9 mouse cellular contexts compared by ENCODE assay signal in the genomic region with DNA sequence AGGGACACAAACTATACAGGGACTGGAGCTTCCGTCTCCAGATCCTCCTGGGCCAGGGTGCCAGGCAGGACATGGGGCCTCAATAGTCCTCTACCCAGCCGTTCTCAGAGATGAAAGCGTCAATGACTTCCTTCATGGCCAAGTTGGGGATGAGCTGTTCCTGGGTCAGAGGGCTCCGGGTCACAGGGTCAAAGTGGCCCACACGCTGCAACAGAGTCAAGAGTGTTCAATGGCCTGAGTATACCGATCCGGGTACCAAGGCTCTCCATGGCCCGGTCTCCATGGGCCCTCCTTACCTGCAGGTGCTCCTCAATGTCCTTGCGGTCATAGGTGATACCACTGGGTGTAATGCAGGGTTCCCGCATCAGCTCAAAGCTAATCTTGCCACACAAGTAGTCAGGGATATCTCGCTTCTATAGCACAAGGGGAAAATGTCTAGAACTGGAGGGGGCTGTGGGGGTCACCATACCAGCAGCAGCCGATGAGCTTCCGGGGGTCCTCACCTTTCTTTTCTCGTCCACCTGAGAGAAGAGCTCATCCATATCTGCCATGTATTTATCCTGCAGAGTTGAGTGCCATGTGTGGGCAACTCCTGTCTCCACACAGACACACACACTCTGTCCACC. TPM values are rescaled to one million over a fixed set of nuclear protein-coding genes. Genes with fewer than 3 reads are reported as not detected.
DNase-seq lines count a peak whose midpoint lies in the region; ATAC-seq and TF ChIP-seq lines count a peak whose summit lies in the region.
"Had no signal": no experiment of that assay in that cellular context is flagged by ENCODE, and none has a peak within 500 bp of the region (broad histone marks: within the 10 kb centered on the region; RNA-seq: fewer than 3 reads in every experiment).

No protein-coding gene starts in this region.

- ATAC-seq in forebrain, embryonic 13.5 days, result no peak
- no peak for ATAC-seq in neural tube, embryonic 12.5 days (ENCODE audit: low FRiP score, low read depth)

- H3K4me3 ChIP-seq in layer of hippocampus, adult 2 months, result peak overlapping the region; percentile 87
- H3K4me3 ChIP-seq in forebrain, embryonic 13.5 days, result peak overlapping the region; percentile 87
- peak overlapping the region; percentile 77 for H3K4me3 ChIP-seq in limb, embryonic 10.5 days
- H3K4me3 ChIP-seq in neural tube, embryonic 12.5 days, result no peak overlapping the region

- H3K9me3 ChIP-seq in forebrain, embryonic 13.5 days (replicated peaks), result no peaks in the 10 kb centered on the region
- H3K9me3 ChIP-seq in limb, embryonic 10.5 days (replicated peaks), result no peaks in the 10 kb centered on the region
- no peaks in the 10 kb centered on the region for H3K9me3 ChIP-seq in neural tube, embryonic 12.5 days

- WGBS in forebrain, embryonic 13.5 days, result 89% methylated on average over 14 of the region's 14 CpGs
- 87% methylated on average over 14 of the region's 14 CpGs for WGBS in limb, embryonic 10.5 days
- 89% methylated on average over 14 of the region's 14 CpGs for WGBS in neural tube, embryonic 12.5 days

- DNase-seq in layer of hippocampus, adult 2 months (ENCODE audit: low spot score in 2 of 2), result no peak
- DNase-seq in layer of hippocampus, adult 8-10 months (ENCODE audit: low spot score in 2 of 2), result no peak
- DNase-seq in limb, embryonic 10.5 days (ENCODE audit: low spot score), result no peak
- no peak for DNase-seq in gastrocnemius, postnatal 4 days (ENCODE audit: low spot score in 2 of 2)
- no peak for DNase-seq in layer of hippocampus, postnatal 10 days (ENCODE audit: low spot score in 2 of 2)
- no peak for DNase-seq in frontal cortex, postnatal 10 days (ENCODE audit: low spot score in 2 of 2)

- no peak for TF ChIP-seq CTCF in layer of hippocampus, adult 2 months (conservative IDR thresholded peaks at IDR 0.05)

- no peaks in the 10 kb centered on the region for H3K27me3 ChIP-seq in forebrain, embryonic 13.5 days
- no peaks in the 10 kb centered on the region for H3K27me3 ChIP-seq in limb, embryonic 10.5 days (ENCODE audit: low read depth, poor library complexity, severe bottlenecking)
- no peaks in the 10 kb centered on the region for H3K27me3 ChIP-seq in neural tube, embryonic 12.5 days (replicated peaks)

- peak overlapping the region; percentile 89 for H3K9ac ChIP-seq in forebrain, embryonic 13.5 days
- no peak overlapping the region for H3K9ac ChIP-seq in neural tube, embryonic 12.5 days

- peak overlapping the region; percentile 98 for H3K4me2 ChIP-seq in forebrain, embryonic 13.5 days
- peak overlapping the region; percentile 95 for H3K4me2 ChIP-seq in neural tube, embryonic 12.5 days (replicated peaks)

- peaks cover 78% of the 10 kb centered on the region for H3K4me1 ChIP-seq in forebrain, embryonic 13.5 days
- H3K4me1 ChIP-seq in limb, embryonic 10.5 days, result peaks cover 88% of the 10 kb centered on the region
- peaks cover 81% of the 10 kb centered on the region for H3K4me1 ChIP-seq in neural tube, embryonic 12.5 days

- 0 out of 2 replicates have a peak overlapping the region, but pooled peaks have one; percentile 99 for H3K27ac ChIP-seq in layer of hippocampus, adult 2 months
- H3K27ac ChIP-seq in forebrain, embryonic 13.5 days, result no peak overlapping the region
- no peak overlapping the region for H3K27ac ChIP-seq in limb, embryonic 10.5 days
- H3K27ac ChIP-seq in neural tube, embryonic 12.5 days, result no peak overlapping the region

- peaks cover 55% of the 10 kb centered on the region for H3K36me3 ChIP-seq in forebrain, embryonic 13.5 days (ENCODE audit: poor library complexity, severe bottlenecking)
- H3K36me3 ChIP-seq in limb, embryonic 10.5 days, result peaks cover 69% of the 10 kb centered on the region
- peaks cover 49% of the 10 kb centered on the region for H3K36me3 ChIP-seq in neural tube, embryonic 12.5 days

RNA-seq across cellular contexts. Expression of gene Jmjd8, which starts 2.3 kb away (rescaled TPM):
- 10 to 100 TPM; 58.0 to 61.1 TPM for total RNA-seq in layer of hippocampus, adult 2 months (2021)
- total RNA-seq in layer of hippocampus, adult 8-10 months (2022), result 10 to 100 TPM; 61.0 to 63.6 (median 61.8) TPM
- 64.6 and 69.8 TPM in 2 replicates for polyA plus RNA-seq in forebrain, embryonic 13.5 days (2015; fragmentation: Nextera tagmentation; extraction: Ambion mirVana)
- polyA plus RNA-seq in limb, embryonic 10.5 days (2016; fragmentation: Nextera tagmentation; extraction: Ambion mirVana), result 52.4 and 54.9 TPM in 2 replicates
- polyA plus RNA-seq in neural tube, embryonic 12.5 days (2016; fragmentation: Nextera tagmentation; extraction: Ambion mirVana), result 67.7 and 72.6 TPM in 2 replicates
- total RNA-seq in gastrocnemius, postnatal 4 days (2021), result 10 to 100 TPM; 31.6 to 32.4 TPM
- 10 to 100 TPM; 55.4 to 56.9 TPM for total RNA-seq in layer of hippocampus, postnatal 10 days (2021)

RNA-seq across cellular contexts. Expression of gene Stub1, which starts 2.3 kb away (rescaled TPM):
- total RNA-seq in layer of hippocampus, adult 2 months (2021), result 100 to 1,000 TPM; 164 to 175 TPM
- total RNA-seq in layer of hippocampus, adult 8-10 months (2022), result 100 to 1,000 TPM; 151 to 155 (median 152) TPM
- polyA plus RNA-seq in forebrain, embryonic 13.5 days (2015; fragmentation: Nextera tagmentation; extraction: Ambion mirVana), result 303 and 330 TPM in 2 replicates
- polyA plus RNA-seq in limb, embryonic 10.5 days (2016; fragmentation: Nextera tagmentation; extraction: Ambion mirVana), result 408 and 426 TPM in 2 replicates
- polyA plus RNA-seq in neural tube, embryonic 12.5 days (2016; fragmentation: Nextera tagmentation; extraction: Ambion mirVana), result 293 and 301 TPM in 2 replicates
- 100 to 1,000 TPM; 116 to 134 TPM for total RNA-seq in gastrocnemius, postnatal 4 days (2021)
- total RNA-seq in layer of hippocampus, postnatal 10 days (2021), result 100 to 1,000 TPM; 168 to 169 TPM

RNA-seq across cellular contexts. Expression of gene Rhbdl1, which starts 6.2 kb away (rescaled TPM):
- total RNA-seq in layer of hippocampus, adult 2 months (2021), result 10 to 100 TPM; 43.0 to 44.8 TPM
- 10 to 100 TPM; 31.6 to 44.8 (median 40.9) TPM for total RNA-seq in layer of hippocampus, adult 8-10 months (2022)
- 9.7 and 11.2 TPM in 2 replicates for polyA plus RNA-seq in forebrain, embryonic 13.5 days (2015; fragmentation: Nextera tagmentation; extraction: Ambion mirVana)
- polyA plus RNA-seq in limb, embryonic 10.5 days (2016; fragmentation: Nextera tagmentation; extraction: Ambion mirVana), result 1.0 and 1.2 TPM in 2 replicates
- polyA plus RNA-seq in neural tube, embryonic 12.5 days (2016; fragmentation: Nextera tagmentation; extraction: Ambion mirVana), result 8.1 and 8.6 TPM in 2 replicates
- total RNA-seq in gastrocnemius, postnatal 4 days (2021), result 1 to 10 TPM; 7.6 to 10.0 TPM
- total RNA-seq in layer of hippocampus, postnatal 10 days (2021), result 10 to 100 TPM; 80.6 to 99.3 TPM

RNA-seq across cellular contexts. Expression of gene Wdr24, which starts 7.5 kb away (rescaled TPM):
- 10 to 100 TPM; 27.9 to 28.9 TPM for total RNA-seq in layer of hippocampus, adult 2 months (2021)
- total RNA-seq in layer of hippocampus, adult 8-10 months (2022), result 10 to 100 TPM; 22.8 to 29.0 (median 26.5) TPM
- polyA plus RNA-seq in forebrain, embryonic 13.5 days (2015; fragmentation: Nextera tagmentation; extraction: Ambion mirVana), result 27.7 and 30.0 TPM in 2 replicates
- 31.6 and 32.0 TPM in 2 replicates for polyA plus RNA-seq in limb, embryonic 10.5 days (2016; fragmentation: Nextera tagmentation; extraction: Ambion mirVana)
- 27.6 and 28.6 TPM in 2 replicates for polyA plus RNA-seq in neural tube, embryonic 12.5 days (2016; fragmentation: Nextera tagmentation; extraction: Ambion mirVana)
- total RNA-seq in gastrocnemius, postnatal 4 days (2021), result 10 to 100 TPM; 12.2 to 13.7 TPM
- total RNA-seq in layer of hippocampus, postnatal 10 days (2021), result 10 to 100 TPM; 21.0 to 24.1 TPM

RNA-seq across cellular contexts. Expression of gene Gm20683, which starts 10.6 kb away (rescaled TPM):
- 10 to 100 TPM; 30.0 to 33.9 TPM for total RNA-seq in layer of hippocampus, adult 2 months (2021)
- 10 to 100 TPM; 21.4 to 27.6 (median 25.7) TPM for total RNA-seq in layer of hippocampus, adult 8-10 months (2022)
- 5.9 and 7.1 TPM in 2 replicates for polyA plus RNA-seq in forebrain, embryonic 13.5 days (2015; fragmentation: Nextera tagmentation; extraction: Ambion mirVana)
- polyA plus RNA-seq in limb, embryonic 10.5 days (2016; fragmentation: Nextera tagmentation; extraction: Ambion mirVana), result 1.5 and 1.9 TPM in 2 replicates
- 3.9 and 4.8 TPM in 2 replicates for polyA plus RNA-seq in neural tube, embryonic 12.5 days (2016; fragmentation: Nextera tagmentation; extraction: Ambion mirVana)
- 1 to 10 TPM; 5.4 to 7.6 TPM for total RNA-seq in gastrocnemius, postnatal 4 days (2021)
- total RNA-seq in layer of hippocampus, postnatal 10 days (2021), result 10 to 100 TPM; 30.9 to 36.3 TPM
- total RNA-seq: common myeloid progenitor, adult 5-6 weeks had no signal
